Mouse (Mus musculus) limb, embryonic 12.5 days (tissue): ENCODE measurements around the gene Ifrd1. TPM values are rescaled to one million over a fixed set of nuclear protein-coding genes. Genes with fewer than 3 reads are reported as not detected.
"Not testable (repeated sequence)": the region's sequence is repeated elsewhere in the genome, so short reads cannot be mapped to it uniquely, and the experiment has no call there.

Experiments
- ATAC-seq: fragments of 200-750 bp; cut with Nextera tagmentation; 2 replicates; pipeline ENCODE4 v1.8.0; 2017; ENCODE audit warnings: low read depth, moderate TSS enrichment; ENCODE audit not compliant: insufficient number of reproducible peaks, insufficient read depth, low FRiP score, low TSS enrichment
- H3K27ac ChIP-seq: fragments of 300-500 bp; sonication (generic); 2 replicates; pipeline ENCODE4 v1.5.1; 2016; ENCODE audit warnings: mild to moderate bottlenecking, moderate library complexity
- H3K27me3 ChIP-seq: fragments of 300-500 bp; sonication (generic); 2 replicates; pipeline ENCODE4 v1.6.1; 2016; ENCODE audit warnings: mild to moderate bottlenecking, moderate library complexity
- H3K36me3 ChIP-seq: fragments of 300-500 bp; sonication (generic); 2 replicates; pipeline ENCODE4 v1.6.1; 2016; ENCODE audit warnings: mild to moderate bottlenecking, moderate library complexity
- H3K4me1 ChIP-seq: fragments of 300-500 bp; sonication (generic); replicated peaks from 2 replicates; pipeline ENCODE4 v1.6.1; 2016
- H3K4me2 ChIP-seq: fragments of 300-500 bp; sonication (generic); 2 replicates; pipeline ENCODE4 v1.6.1; 2016; ENCODE audit warnings: mild to moderate bottlenecking, moderate library complexity
- H3K4me3 ChIP-seq: fragments of 300-500 bp; sonication (generic); replicated peaks from 2 replicates; pipeline ENCODE4 v1.5.1; 2016; ENCODE audit warnings: mild to moderate bottlenecking
- H3K9ac ChIP-seq: fragments of 300-500 bp; sonication (generic); replicated peaks from 2 replicates; pipeline ENCODE4 v1.6.1; 2016; ENCODE audit warnings: mild to moderate bottlenecking, moderate library complexity
- H3K9me3 ChIP-seq: fragments of 300-500 bp; sonication (generic); 2 replicates; pipeline ENCODE4 v1.6.1; 2016; ENCODE audit warnings: mild to moderate bottlenecking, moderate library complexity
- WGBS: fragments of 180-500 bp; shearing (Covaris S2); methylation state at CpG from one replicate; pipeline ENCODE4 v1.1.7; 2016; 5-methylcytosine and 5-hydroxymethylcytosine counted together
- polyA plus RNA-seq: library from polyadenylated mRNA; unstranded; fragments of >200 nt; fragmentation: Nextera tagmentation; extraction: Ambion mirVana; gene quantifications from 2 replicates; pipeline ENCODE4 v1.2.1, GENCODE M21; 2016

Ifrd1 gene
- polyA plus RNA-seq, 1 experiment from 2014 or later = 131 TPM

- ATAC-seq = 0 out of 2 replicates have a peak, but pooled peaks have one; percentile 66
- H3K9me3 ChIP-seq = no peaks in the 10 kb centered on the region
- H3K36me3 ChIP-seq = no peaks in the 10 kb centered on the region
- H3K4me3 ChIP-seq = no peak overlapping the region
- no peak overlapping the region for H3K4me2 ChIP-seq
- H3K4me1 ChIP-seq = no peaks in the 10 kb centered on the region; the same call in 1 of the 2 replicates
- 4% methylated on average over 8 of the region's 8 CpGs for WGBS
- H3K27ac ChIP-seq = no peak overlapping the region
- peaks cover 3% of the 10 kb centered on the region; the same call in 1 of the 2 replicates for H3K27me3 ChIP-seq
- H3K9ac ChIP-seq = no peak overlapping the region
These were observed 8.9 kb upstream of the Ifrd1 start for GRCm38 (mm10) chr12:40257226-40257625.

- H3K36me3 ChIP-seq = no peaks in the 10 kb centered on the region
- H3K27ac ChIP-seq = no peak overlapping the region
- H3K4me2 ChIP-seq = no peak overlapping the region
- no peak overlapping the region for H3K9ac ChIP-seq
- H3K4me1 ChIP-seq = no peaks in the 10 kb centered on the region; the same call in 1 of the 2 replicates
- H3K9me3 ChIP-seq = no peaks in the 10 kb centered on the region
- 89% methylated on average over 2 of the region's 2 CpGs for WGBS
- H3K27me3 ChIP-seq = peaks cover 3% of the 10 kb centered on the region; the same call in 1 of the 2 replicates
- H3K4me3 ChIP-seq = no peak overlapping the region
- ATAC-seq = no peak
These were observed 8.2 kb upstream of the Ifrd1 start for GRCm38 (mm10) chr12:40256543-40256942.

DNA sequence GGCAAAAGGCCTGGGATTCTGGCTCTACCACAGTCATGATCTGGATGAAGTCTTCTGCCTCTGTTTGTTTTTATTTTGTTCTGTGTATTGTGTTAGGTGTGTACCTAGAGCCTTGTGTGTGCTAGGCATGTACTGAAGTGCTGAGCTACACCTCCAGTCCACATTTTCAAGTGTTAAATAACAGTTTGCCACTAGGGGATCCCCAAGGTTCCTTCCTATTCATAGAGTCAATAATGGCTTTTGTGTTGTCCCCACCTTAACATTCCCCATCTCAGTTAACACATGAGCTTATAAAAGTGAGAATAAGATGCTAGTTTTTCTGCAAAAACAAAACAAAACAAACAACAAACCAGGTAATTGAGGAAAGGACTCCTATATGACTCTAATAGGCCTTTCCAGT is 7.7 kb upstream of the Ifrd1 start:
- no peak overlapping the region for H3K27ac ChIP-seq
- ATAC-seq = no peak
- H3K27me3 ChIP-seq = peaks cover 3% of the 10 kb centered on the region; the same call in 1 of the 2 replicates

GRCm38 (mm10) chr12:40255310-40255709 is 7.0 kb upstream of the Ifrd1 start:
- H3K27me3 ChIP-seq, H3K4me2 ChIP-seq, H3K4me1 ChIP-seq, H3K9me3 ChIP-seq, H3K27ac ChIP-seq, H3K36me3 ChIP-seq, H3K4me3 ChIP-seq, H3K9ac ChIP-seq, ATAC-seq: not testable (repeated sequence)
- 84% methylated on average over 4 of the region's 4 CpGs for WGBS

More for the DNA sequence above, 7.7 kb upstream of the Ifrd1 start:
- Histone ChIP-seq H3K36me3 (no peaks in the 10 kb centered on the region), H3K4me3 (no peak overlapping the region), H3K9me3 (no peaks in the 10 kb centered on the region), H3K4me1 (no peaks in the 10 kb centered on the region; the same call in 1 of the 2 replicates), H3K9ac (no peak overlapping the region), H3K4me2 (no peak overlapping the region)

- Histone ChIP-seq H3K4me1 (no peaks in the 10 kb centered on the region), H3K27me3 (peaks cover 3% of the 10 kb centered on the region; the same call in 1 of the 2 replicates), H3K9ac (no peak overlapping the region), H3K27ac (no peak overlapping the region), H3K4me3 (no peak overlapping the region), H3K9me3 (no peaks in the 10 kb centered on the region), H3K36me3 (no peaks in the 10 kb centered on the region), H3K4me2 (no peak overlapping the region)
- 85% methylated on average over 11 of the region's 11 CpGs for WGBS
- no peak for ATAC-seq
These were observed 6.4 kb upstream of the Ifrd1 start for GRCm38 (mm10) chr12:40254729-40255128.

- Histone ChIP-seq H3K27ac (no peak overlapping the region), H3K36me3 (no peaks in the 10 kb centered on the region), H3K4me3 (no peak overlapping the region), H3K4me2 (no peak overlapping the region), H3K4me1 (peaks cover 9% of the 10 kb centered on the region; the same call in 1 of the 2 replicates), H3K9me3 (no peaks in the 10 kb centered on the region), H3K27me3 (peaks cover 3% of the 10 kb centered on the region; the same call in 1 of the 2 replicates), H3K9ac (no peak overlapping the region)
- 85% methylated on average over 5 of the region's 5 CpGs for WGBS
- no peak for ATAC-seq
These were observed 4.9 kb upstream of the Ifrd1 start for GRCm38 (mm10) chr12:40253241-40253640.

- ATAC-seq = no peak
- Histone ChIP-seq H3K4me2 (no peak overlapping the region), H3K36me3 (no peaks in the 10 kb centered on the region), H3K4me3 (no peak overlapping the region), H3K4me1 (peaks cover 23% of the 10 kb centered on the region), H3K9ac (no peak overlapping the region), H3K9me3 (no peaks in the 10 kb centered on the region), H3K27ac (no peak overlapping the region), H3K27me3 (peaks cover 3% of the 10 kb centered on the region; the same call in 1 of the 2 replicates)
These were observed 2.0 kb upstream of the Ifrd1 start for GRCm38 (mm10) chr12:40250256-40250655.

DNA sequence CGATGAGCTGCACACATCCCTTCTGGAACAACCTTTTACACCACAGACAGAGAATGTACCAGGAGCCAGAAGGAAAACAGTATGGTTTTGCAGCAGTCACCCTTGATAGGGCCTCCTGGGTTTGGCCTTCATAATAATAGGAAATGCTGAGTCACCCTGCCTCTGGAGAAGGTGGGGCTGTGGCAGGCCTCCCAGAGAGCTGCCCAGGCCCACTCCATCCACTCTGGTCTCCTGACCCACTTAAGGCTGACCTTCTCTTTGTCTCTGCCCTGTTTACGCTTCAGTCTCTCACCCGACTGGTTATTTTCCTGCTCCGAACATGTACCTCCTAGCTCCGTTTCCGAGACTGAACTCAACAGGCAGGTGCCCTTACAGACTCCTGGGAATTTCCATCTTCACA is 328 bp downstream of the Ifrd1 start:
- peaks cover 23% of the 10 kb centered on the region for H3K4me1 ChIP-seq
- H3K9ac ChIP-seq = no peak overlapping the region
- no peak overlapping the region for H3K27ac ChIP-seq
- H3K36me3 ChIP-seq = no peaks in the 10 kb centered on the region
- H3K27me3 ChIP-seq = no peaks in the 10 kb centered on the region
- 78% methylated on average over 6 of the region's 6 CpGs for WGBS
- no peak for ATAC-seq
- H3K9me3 ChIP-seq = no peaks in the 10 kb centered on the region
- H3K4me3 ChIP-seq = no peak overlapping the region
- H3K4me2 ChIP-seq = no peak overlapping the region

DNA sequence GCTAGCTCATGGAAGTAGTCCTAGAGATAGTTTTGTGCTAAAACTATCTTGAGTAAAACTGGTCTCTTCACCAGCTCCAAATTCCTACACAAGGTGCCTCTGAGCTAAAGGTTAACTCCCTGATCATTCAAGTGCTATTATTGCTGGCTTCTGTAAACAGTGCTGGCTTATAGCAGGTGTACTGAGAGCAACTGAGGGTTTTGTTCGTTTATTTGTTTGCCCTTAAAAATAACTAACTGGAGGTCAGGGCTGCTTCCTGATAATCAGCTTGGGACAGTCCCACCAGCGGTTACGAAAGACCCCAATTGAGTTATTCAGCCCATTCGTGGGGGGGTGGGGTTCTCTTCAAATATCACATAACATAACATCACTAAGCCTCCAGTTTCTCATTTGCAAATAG is 920 bp downstream of the Ifrd1 start:
- Histone ChIP-seq H3K4me3 (no peak overlapping the region), H3K4me1 (peaks cover 23% of the 10 kb centered on the region), H3K27ac (no peak overlapping the region), H3K4me2 (no peak overlapping the region), H3K36me3 (no peaks in the 10 kb centered on the region), H3K9me3 (no peaks in the 10 kb centered on the region), H3K27me3 (no peaks in the 10 kb centered on the region), H3K9ac (no peak overlapping the region)
- WGBS = 63% methylated on average over 4 of the region's 4 CpGs
- no peak for ATAC-seq

DNA sequence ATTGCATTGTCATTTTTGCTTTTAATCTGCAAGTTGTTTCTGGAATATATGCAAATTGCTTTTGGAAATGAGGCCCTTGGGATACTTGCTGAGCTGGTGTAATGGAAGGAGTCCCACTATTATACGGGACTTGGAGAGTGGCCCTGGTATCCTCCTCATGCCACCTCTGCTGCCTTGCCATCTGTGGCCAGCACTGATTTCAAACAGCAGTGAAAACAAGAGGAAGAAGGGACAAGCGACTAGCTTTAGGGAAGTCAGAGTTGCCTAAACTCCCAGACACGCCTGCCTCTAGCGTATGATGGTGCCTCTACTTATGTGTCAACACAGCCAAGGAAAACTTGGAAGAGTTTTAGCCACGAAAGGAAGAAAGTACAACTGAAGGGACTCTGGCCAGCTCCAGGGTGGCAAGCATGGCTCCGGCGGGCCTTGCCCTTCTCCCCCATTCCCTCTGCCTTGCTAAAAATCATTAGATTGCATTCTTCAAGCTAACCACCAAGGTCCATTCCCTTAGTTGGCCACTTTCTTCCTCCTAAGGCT is 2.8 kb downstream of the Ifrd1 start:
- Histone ChIP-seq H3K4me2 (no peak overlapping the region), H3K9me3 (no peaks in the 10 kb centered on the region), H3K27me3 (no peaks in the 10 kb centered on the region), H3K36me3 (no peaks in the 10 kb centered on the region), H3K27ac (no peak overlapping the region), H3K4me3 (no peak overlapping the region), H3K4me1 (peaks cover 29% of the 10 kb centered on the region), H3K9ac (no peak overlapping the region)
- WGBS = 86% methylated on average over 7 of the region's 7 CpGs
- ATAC-seq = no peak

- no peak overlapping the region for H3K9ac ChIP-seq
- no peaks in the 10 kb centered on the region for H3K27me3 ChIP-seq
- H3K36me3 ChIP-seq = no peaks in the 10 kb centered on the region
- H3K4me2 ChIP-seq = no peak overlapping the region
- 86% methylated on average over 5 of the region's 5 CpGs for WGBS
- ATAC-seq = no peak
- no peaks in the 10 kb centered on the region for H3K9me3 ChIP-seq
- no peak overlapping the region for H3K4me3 ChIP-seq
- no peak overlapping the region for H3K27ac ChIP-seq
- H3K4me1 ChIP-seq = peaks cover 29% of the 10 kb centered on the region
These were observed 3.4 kb downstream of the Ifrd1 start for GRCm38 (mm10) chr12:40244926-40245325.

- Histone ChIP-seq H3K36me3 (no peaks in the 10 kb centered on the region), H3K4me3 (no peak overlapping the region), H3K4me2 (no peak overlapping the region), H3K27me3 (no peaks in the 10 kb centered on the region), H3K27ac (no peak overlapping the region), H3K9me3 (no peaks in the 10 kb centered on the region), H3K9ac (no peak overlapping the region), H3K4me1 (peaks cover 26% of the 10 kb centered on the region)
- no peak for ATAC-seq
- 63% methylated on average over 11 of the region's 11 CpGs for WGBS
These were observed 4.5 kb downstream of the Ifrd1 start for GRCm38 (mm10) chr12:40243821-40244221.
